Mouse (Mus musculus): ENCODE data around the gene Magi3. TPM values are rescaled to one million over a fixed set of nuclear protein-coding genes. Genes with fewer than 3 reads are reported as not detected.

Gene Magi3
- polyA plus RNA-seq, 1 experiment from 2014 or later: 7.4 TPM

- Histone ChIP-seq H3K27me3 (ENCODE audit: control insufficient read depth, insufficient read depth, low read length) (no peaks in the 10 kb centered on the region), H3K9me3 (ENCODE audit: control insufficient read depth, low read length) (no peaks in the 10 kb centered on the region), H3K9ac (ENCODE audit: low read depth, low read length) (peak within 1 kb of the TSS; percentile 94), H3K27ac (ENCODE audit: low read depth, low read length) (peak within 1 kb of the TSS; percentile 99), H3K4me1 (replicated peaks; ENCODE audit: control insufficient read depth, insufficient read depth, low read length) (no peaks in the 10 kb centered on the region; the same call in 1 of the 2 replicates), H3K4me2 (replicated peaks; ENCODE audit: low read depth, low read length) (peak within 1 kb of the TSS; percentile 76), H3K4me3 (ENCODE audit: low read depth, low read length) (peak within 1 kb of the TSS; percentile 81), H3K36me3 (ENCODE audit: control insufficient read depth, insufficient read depth, low read length) (no peaks in the 10 kb centered on the region)
- peak; percentile 99 for ATAC-seq (ENCODE audit: low FRiP score)
- WGBS: 0% methylated on average over 69 of the region's 70 CpGs
- peak; percentile 89 for DNase-seq (ENCODE audit: low spot score)
Observed at GRCm38 (mm10) chr3:103967861-103968691, 252.1 kb downstream of the Magi3 start, which contains the start of gene Phtf1. Gene Phtf1, plus strand, starts transcription at chr3:103968110.

- 25% methylated on average over 2 of the region's 2 CpGs for WGBS
- Histone ChIP-seq H3K36me3 (ENCODE audit: control insufficient read depth, insufficient read depth, low read length) (no peaks in the 10 kb centered on the region), H3K4me1 (replicated peaks; ENCODE audit: control insufficient read depth, insufficient read depth, low read length) (no peaks in the 10 kb centered on the region; the same call in 1 of the 2 replicates), H3K9me3 (ENCODE audit: control insufficient read depth, low read length) (no peaks in the 10 kb centered on the region), H3K4me3 (ENCODE audit: low read depth, low read length) (peak overlapping the region; percentile 81), H3K27me3 (ENCODE audit: control insufficient read depth, insufficient read depth, low read length) (no peaks in the 10 kb centered on the region), H3K4me2 (replicated peaks; ENCODE audit: low read depth, low read length) (peak overlapping the region; percentile 76), H3K9ac (ENCODE audit: low read depth, low read length) (peak overlapping the region; percentile 94), H3K27ac (ENCODE audit: low read depth, low read length) (peak overlapping the region; percentile 99)
- no peak for ATAC-seq (ENCODE audit: low FRiP score)
- DNase-seq (ENCODE audit: low spot score): no peak
Observed at GRCm38 (mm10) chr3:103967231-103967630, 252.9 kb downstream of the Magi3 start.
